Mouse (Mus musculus): ENCODE data around the gene Cox6a1.

DNA sequence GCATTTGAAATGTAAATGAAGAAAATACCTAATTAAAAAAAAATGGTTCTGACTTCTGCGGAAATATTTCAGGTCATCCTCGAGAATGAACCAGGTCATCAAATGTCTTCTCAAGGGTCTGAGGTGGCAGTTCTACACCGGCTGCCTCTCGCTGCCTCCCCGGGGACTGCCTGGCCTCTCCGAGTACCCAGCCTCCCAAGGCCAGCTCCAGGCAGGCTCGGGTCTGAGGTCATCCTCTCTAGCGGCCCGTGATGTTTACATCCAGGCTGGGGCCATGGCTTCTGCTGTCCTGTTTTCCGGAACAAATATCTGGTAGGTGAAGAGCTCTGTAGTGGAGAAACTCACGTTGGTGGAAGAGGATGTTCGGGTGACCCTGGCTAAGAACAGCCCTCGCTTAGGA lies 6.3 kb upstream of the Cox6a1 start:
- no peak for TF ChIP-seq POLR2A (IDR thresholded peaks at IDR 0.05; ENCODE audit: insufficient read depth, low read length)
- TF ChIP-seq EP300 (IDR thresholded peaks at IDR 0.05; ENCODE audit: insufficient read depth, low read depth, low read length), result no peak

Measured in ES-Bruce4 (cell line).